Mouse (Mus musculus) kidney, embryonic 14.5 days (tissue): ENCODE results near the gene Gm36028. TPM values are rescaled to one million over a fixed set of nuclear protein-coding genes. Genes with fewer than 3 reads are reported as not detected.

Source experiments
- ATAC-seq: fragments of 200-750 bp; cut with Nextera tagmentation; 2 replicates; pipeline ENCODE4 v1.8.0; 2017; ENCODE audit warnings: moderate number of reproducible peaks, mild to moderate bottlenecking, moderate TSS enrichment, moderate library complexity; ENCODE audit not compliant: low FRiP score, low TSS enrichment
- H3K27ac ChIP-seq: fragments of 300-500 bp; sonication (generic); 2 replicates; pipeline ENCODE4 v1.5.1; 2014; ENCODE audit warnings: low read depth, mild to moderate bottlenecking, low read length, moderate library complexity, mixed read lengths
- H3K27me3 ChIP-seq: fragments of 300-500 bp; sonication (generic); 2 replicates; pipeline ENCODE4 v1.6.1; 2014; ENCODE audit warnings: mild to moderate bottlenecking, low read length; ENCODE audit not compliant: control insufficient read depth, insufficient read depth
- H3K36me3 ChIP-seq: fragments of 300-500 bp; sonication (generic); 2 replicates; pipeline ENCODE4 v1.6.1; 2014; ENCODE audit warnings: low read length, mixed read lengths; ENCODE audit not compliant: control insufficient read depth, insufficient read depth
- H3K4me1 ChIP-seq: fragments of 300-500 bp; sonication (generic); 2 replicates; pipeline ENCODE4 v1.6.1; 2014; ENCODE audit warnings: low read length, mixed read lengths; ENCODE audit not compliant: control insufficient read depth, insufficient read depth
- H3K4me2 ChIP-seq: fragments of 300-500 bp; sonication (generic); replicated peaks from 2 replicates; pipeline ENCODE4 v1.6.1; 2014; ENCODE audit warnings: low read depth, mild to moderate bottlenecking, low read length
- H3K4me3 ChIP-seq: fragments of 300-500 bp; sonication (generic); 2 replicates; pipeline ENCODE4 v1.5.1; 2014; ENCODE audit warnings: mild to moderate bottlenecking, low read length
- H3K9ac ChIP-seq: fragments of 300-500 bp; sonication (generic); 2 replicates; pipeline ENCODE4 v1.6.1; 2014; ENCODE audit warnings: low read depth, mild to moderate bottlenecking, low read length, moderate library complexity
- H3K9me3 ChIP-seq: fragments of 300-500 bp; sonication (generic); 2 replicates; pipeline ENCODE4 v1.6.1; 2016; ENCODE audit warnings: low read length; ENCODE audit not compliant: control insufficient read depth
- WGBS: fragments of 180-500 bp; shearing (Covaris S2); extraction: QIAGEN DNeasy Blood & Tissue Kit; methylation state at CpG from one replicate; pipeline ENCODE4 v1.1.7; 2014; 5-methylcytosine and 5-hydroxymethylcytosine counted together
- polyA plus RNA-seq: library from polyadenylated mRNA; unstranded; fragments of >200 nt; fragmentation: Nextera tagmentation; extraction: Ambion mirVana; gene quantifications from 2 replicates; pipeline ENCODE4 v1.2.1, GENCODE M21; 2014

The Gm36028 gene
- polyA plus RNA-seq, 1 experiment from 2014 or later = 0.26 TPM

DNA sequence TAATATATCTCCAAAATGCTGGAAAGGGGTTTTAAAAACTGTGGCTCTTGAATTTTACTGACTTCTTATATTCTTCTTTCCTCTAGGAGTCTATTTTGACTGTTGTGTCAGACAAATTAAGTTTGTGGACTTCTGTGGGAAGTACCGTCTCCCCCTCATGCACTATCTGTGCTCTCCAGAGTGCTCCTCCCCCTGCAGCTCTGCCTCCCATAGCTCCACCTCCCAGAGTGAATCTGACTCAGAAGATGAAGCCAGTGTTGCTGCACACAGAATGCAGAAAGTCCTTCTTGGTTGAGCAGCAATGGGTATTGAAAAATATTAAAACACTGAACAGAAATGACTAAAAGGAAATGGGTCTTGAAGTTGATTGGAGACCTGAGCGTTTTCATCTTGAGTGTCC lies 20.2 kb upstream of the Gm36028 start:
- Histone ChIP-seq H3K4me3 (no peak overlapping the region), H3K27me3 (no peaks in the 10 kb centered on the region), H3K9ac (no peak overlapping the region), H3K36me3 (peaks cover 68% of the 10 kb centered on the region), H3K9me3 (no peaks in the 10 kb centered on the region), H3K4me1 (no peaks in the 10 kb centered on the region), H3K27ac (no peak overlapping the region), H3K4me2 (no peak overlapping the region)
- 75% methylated on average over 2 of the region's 2 CpGs for WGBS
- no peak for ATAC-seq

DNA sequence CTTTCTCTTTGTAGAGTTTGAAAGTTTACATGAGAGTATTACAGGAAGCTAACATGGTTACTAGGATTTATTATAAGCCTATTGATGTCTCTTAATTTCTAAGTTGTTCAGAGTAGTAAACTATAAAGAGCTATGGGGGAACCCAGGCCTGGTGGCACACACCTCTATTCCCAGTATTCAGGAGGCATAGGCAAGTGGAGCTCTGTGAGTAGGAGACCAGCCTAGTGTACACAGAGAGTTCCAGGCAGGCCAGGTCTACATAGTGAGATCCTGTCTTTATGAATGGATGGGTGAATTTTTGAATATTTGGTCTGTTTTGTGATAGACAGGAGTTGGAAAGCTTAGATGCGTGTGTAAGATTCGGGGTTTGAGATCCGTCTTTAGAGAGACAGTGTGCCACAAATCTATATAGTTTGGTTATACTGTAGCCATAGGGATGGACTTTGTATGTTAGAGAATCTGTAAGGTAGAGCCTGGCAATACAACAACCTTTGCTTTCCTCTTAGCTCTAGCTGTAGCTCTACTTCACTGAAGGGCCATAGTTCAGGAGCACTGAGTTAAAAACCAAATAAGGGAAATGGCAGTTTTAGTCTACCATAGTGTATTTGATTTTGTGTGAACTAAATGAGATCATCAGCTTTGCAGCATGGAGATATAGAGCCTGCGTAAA lies 18.9 kb upstream of the Gm36028 start:
- H3K36me3 ChIP-seq = peaks cover 68% of the 10 kb centered on the region
- no peak overlapping the region for H3K4me3 ChIP-seq
- WGBS = 95% methylated on average over 4 of the region's 4 CpGs
- H3K27me3 ChIP-seq = no peaks in the 10 kb centered on the region
- no peaks in the 10 kb centered on the region for H3K4me1 ChIP-seq
- ATAC-seq = no peak
- H3K9ac ChIP-seq = no peak overlapping the region
- H3K27ac ChIP-seq = no peak overlapping the region
- no peak overlapping the region for H3K4me2 ChIP-seq
- H3K9me3 ChIP-seq = no peaks in the 10 kb centered on the region

DNA sequence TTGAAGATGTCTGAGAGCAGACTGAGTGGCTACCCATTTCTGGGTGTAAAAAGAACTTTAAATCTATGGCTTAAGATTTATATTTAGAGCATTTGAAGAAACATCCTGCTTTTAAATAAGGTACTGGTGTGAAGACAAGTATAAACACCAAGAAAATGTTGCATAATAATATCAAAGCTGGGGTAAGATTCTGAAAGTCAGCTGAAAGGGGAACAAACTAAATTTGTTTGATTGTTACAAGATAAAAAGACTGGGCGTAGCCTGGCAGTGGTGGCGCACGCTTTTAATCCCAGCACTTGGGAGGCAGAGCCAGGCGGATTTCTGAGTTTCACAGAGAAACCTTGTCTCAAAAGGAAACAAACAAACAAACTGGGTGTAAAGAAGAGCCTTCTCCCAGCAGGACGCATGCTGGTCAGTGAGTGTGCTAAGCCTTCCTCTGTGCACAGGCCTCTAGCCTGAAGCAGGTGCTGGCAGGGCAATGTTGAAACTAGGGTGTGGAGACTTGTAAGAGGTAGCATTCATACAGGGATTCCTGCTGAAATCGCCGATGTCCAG lies 18.1 kb upstream of the Gm36028 start:
- H3K4me1 ChIP-seq = no peaks in the 10 kb centered on the region
- ATAC-seq = no peak
- no peaks in the 10 kb centered on the region for H3K9me3 ChIP-seq
- no peak overlapping the region for H3K27ac ChIP-seq
- no peak overlapping the region for H3K9ac ChIP-seq
- H3K27me3 ChIP-seq = no peaks in the 10 kb centered on the region
- WGBS = 91% methylated on average over 7 of the region's 7 CpGs
- H3K36me3 ChIP-seq = peaks cover 64% of the 10 kb centered on the region
- no peak overlapping the region for H3K4me2 ChIP-seq
- no peak overlapping the region for H3K4me3 ChIP-seq

- no peak overlapping the region for H3K4me3 ChIP-seq
- no peak overlapping the region for H3K4me2 ChIP-seq
- no peak overlapping the region for H3K27ac ChIP-seq
- WGBS = 94% methylated on average over 3 of the region's 3 CpGs
- no peak for ATAC-seq
- H3K4me1 ChIP-seq = no peaks in the 10 kb centered on the region
- H3K36me3 ChIP-seq = peaks cover 48% of the 10 kb centered on the region
- no peak overlapping the region for H3K9ac ChIP-seq
- no peaks in the 10 kb centered on the region for H3K27me3 ChIP-seq
- H3K9me3 ChIP-seq = no peaks in the 10 kb centered on the region
Observed at GRCm38 (mm10) chr16:37877406-37877805, 16.5 kb upstream of the Gm36028 start.

DNA sequence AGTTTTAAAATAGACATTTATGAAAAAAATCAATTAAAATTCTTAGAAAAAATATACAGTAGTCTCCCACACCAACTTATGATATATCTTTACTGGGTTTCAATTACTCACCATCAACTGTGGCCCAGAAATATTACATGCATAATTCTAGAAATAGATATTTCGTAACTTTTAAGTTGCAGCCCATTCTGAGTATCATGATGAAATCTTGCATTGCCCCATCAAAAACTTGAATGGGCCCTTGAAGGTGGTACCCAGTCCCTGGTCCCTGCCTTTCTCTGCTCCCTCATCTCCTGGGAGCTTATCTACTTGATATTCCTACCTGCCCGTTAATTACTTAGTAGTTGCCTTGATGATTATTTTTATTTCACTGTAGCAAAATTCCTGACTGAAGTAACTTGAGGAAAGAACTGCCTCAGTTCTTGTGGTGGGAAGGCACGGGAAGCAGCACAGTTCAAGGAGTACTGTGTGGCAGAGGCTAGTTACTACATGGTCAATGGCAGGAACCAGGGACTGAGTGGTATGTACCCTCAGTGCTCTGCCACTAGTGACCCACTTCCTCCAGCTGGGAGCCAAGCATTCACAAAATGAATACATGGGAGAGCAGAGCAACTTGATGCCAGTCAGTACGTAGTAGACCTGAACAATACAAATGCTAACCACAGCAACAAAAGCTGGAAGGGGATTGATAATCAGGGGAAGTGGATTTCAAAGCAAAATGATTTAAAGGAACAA lies 13.7 kb upstream of the Gm36028 start:
- no peak for ATAC-seq
- H3K36me3 ChIP-seq = peaks cover 23% of the 10 kb centered on the region

GRCm38 (mm10) chr16:37871112-37871715 lies 10.3 kb upstream of the Gm36028 start:
- Histone ChIP-seq H3K9ac (no peak overlapping the region), H3K4me1 (peaks cover 12% of the 10 kb centered on the region; the same call in 1 of the 2 replicates), H3K36me3 (no peaks in the 10 kb centered on the region; the same call in 1 of the 2 replicates), H3K27ac (no peak overlapping the region), H3K27me3 (no peaks in the 10 kb centered on the region), H3K9me3 (no peaks in the 10 kb centered on the region), H3K4me3 (no peak overlapping the region), H3K4me2 (no peak overlapping the region)
- ATAC-seq = no peak
- 74% methylated on average over 4 of the region's 4 CpGs for WGBS

More for the DNA sequence above, 13.7 kb upstream of the Gm36028 start:
- H3K27ac ChIP-seq = no peak overlapping the region
- no peaks in the 10 kb centered on the region for H3K27me3 ChIP-seq
- H3K4me1 ChIP-seq = peaks cover 11% of the 10 kb centered on the region; the same call in 1 of the 2 replicates
- WGBS = 94% methylated on average over 4 of the region's 4 CpGs
- no peak overlapping the region for H3K9ac ChIP-seq
- no peak overlapping the region for H3K4me3 ChIP-seq
- no peak overlapping the region for H3K4me2 ChIP-seq
- H3K9me3 ChIP-seq = no peaks in the 10 kb centered on the region

DNA sequence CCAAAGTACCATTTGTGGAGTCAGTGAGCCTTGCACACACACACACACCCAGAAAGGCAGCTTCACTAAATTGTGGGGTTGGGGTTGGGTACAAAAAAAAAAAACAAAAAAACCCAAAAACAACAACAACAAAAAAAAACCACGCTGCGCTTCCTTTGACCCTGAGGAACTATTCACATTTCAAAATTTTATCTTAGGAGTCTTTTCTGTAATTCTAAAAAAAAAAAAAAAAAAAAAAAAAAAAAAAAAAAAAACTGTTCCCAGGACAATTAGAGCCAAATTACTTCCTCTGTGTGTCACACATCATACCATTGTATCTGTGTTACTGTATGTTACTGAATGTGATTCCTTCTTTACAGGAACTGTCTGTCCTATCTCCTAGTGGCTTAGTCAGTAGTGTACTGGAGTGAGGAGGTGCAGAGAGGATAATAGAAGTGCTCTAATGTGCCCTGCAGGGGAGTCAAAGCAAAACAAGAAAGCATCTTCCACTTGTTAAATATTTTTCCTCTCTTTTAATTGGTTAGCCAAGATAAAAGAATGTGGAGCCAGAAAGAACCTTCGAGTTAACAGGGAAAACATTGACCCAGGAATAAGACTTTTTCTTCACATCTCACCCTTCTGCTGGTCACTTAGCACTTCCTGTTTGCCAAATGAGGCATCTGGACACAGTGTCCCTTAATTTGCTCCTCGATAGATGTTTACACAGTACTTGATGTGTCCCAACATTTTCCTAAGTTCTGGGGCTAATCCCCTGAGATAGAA lies 8.7 kb upstream of the Gm36028 start:
- ATAC-seq = no peak
- H3K4me1 ChIP-seq = peaks cover 12% of the 10 kb centered on the region; the same call in 1 of the 2 replicates
- WGBS = 19% methylated on average over 4 of the region's 4 CpGs
- no peaks in the 10 kb centered on the region for H3K27me3 ChIP-seq
- H3K4me3 ChIP-seq = peak overlapping the region; percentile 98
- peak overlapping the region; percentile 99 for H3K9ac ChIP-seq
- H3K36me3 ChIP-seq = no peaks in the 10 kb centered on the region; the same call in 1 of the 2 replicates
- peak overlapping the region; percentile 99 for H3K27ac ChIP-seq
- peak overlapping the region; percentile 81 for H3K4me2 ChIP-seq
- no peaks in the 10 kb centered on the region for H3K9me3 ChIP-seq
